Mouse (Mus musculus) heart, postnatal 0 days (tissue): Measurements from ENCODE around the gene Ibtk.

Experiments used
- CTCF ChIP-seq: IDR thresholded peaks from 2 replicates; pipeline ENCODE4 v1.5.1; 2016; ENCODE audit warnings: antibody characterized with exemption, control low read depth, low read depth
- EP300 ChIP-seq: IDR thresholded peaks from 2 replicates; pipeline ENCODE4 v1.6.1; 2016; ENCODE audit warnings: antibody characterized with exemption, low read depth

GRCm38 (mm10) chr9:85771454-85771853, 22.3 kb upstream of the Ibtk start:
- TF ChIP-seq CTCF (no peak), EP300 (no peak)
